Mouse (Mus musculus) leukemia stem cell, adult 10-12 weeks (primary cell): Measurements from ENCODE around the gene Hist4h4. TPM values are rescaled to one million over a fixed set of nuclear protein-coding genes. Genes with fewer than 3 reads are reported as not detected.

Experiments
- polyA plus RNA-seq: library from polyadenylated mRNA; stranded (reverse); fragments of >175 nt; gene quantifications from 2 replicates; pipeline ENCODE4 v1.2.3, GENCODE M21; 2012; ENCODE audit warnings: low replicate concordance

Hist4h4 gene
- polyA plus RNA-seq = 18.8 and 18.9 TPM in 2 replicates

GRCm38 (mm10) chr6:136803739-136804633, at the start of gene Hist4h4:
Gene Hist4h4, minus strand, starts transcription at chr6:136804415.

GRCm38 (mm10) chr6:136835352-136835751, 31.1 kb upstream of the Hist4h4 start, which contains the start of gene Smco3:
Gene Smco3, minus strand, starts transcription at chr6:136835452.

GRCm38 (mm10) chr6:136827881-136828561, 23.8 kb upstream of the Hist4h4 start, which contains the start of gene Wbp11:
Gene Wbp11, minus strand, starts transcription at chr6:136828233.

DNA sequence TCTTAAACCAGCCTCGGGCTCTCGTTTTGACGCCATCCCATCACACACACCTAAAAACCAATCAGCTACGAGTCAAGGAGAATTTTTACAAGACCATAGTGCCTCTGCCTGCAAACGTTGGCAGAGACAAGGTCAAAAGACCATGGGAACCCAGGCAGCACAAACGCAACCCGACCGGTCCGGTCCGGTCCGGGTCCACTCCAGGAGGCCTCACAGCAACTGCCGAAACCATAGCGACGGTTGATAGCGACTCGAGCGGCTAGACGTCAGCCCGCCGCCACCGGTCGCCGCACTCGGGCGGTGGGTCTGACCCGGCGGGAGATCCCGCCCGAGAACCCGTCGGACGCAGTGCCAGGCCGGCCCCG, 23.3 kb upstream of the Hist4h4 start, which contains the start of gene BC049715:
Gene BC049715 (plus strand): TSS at position 111 of the 365 bp plus-strand sequence.

DNA sequence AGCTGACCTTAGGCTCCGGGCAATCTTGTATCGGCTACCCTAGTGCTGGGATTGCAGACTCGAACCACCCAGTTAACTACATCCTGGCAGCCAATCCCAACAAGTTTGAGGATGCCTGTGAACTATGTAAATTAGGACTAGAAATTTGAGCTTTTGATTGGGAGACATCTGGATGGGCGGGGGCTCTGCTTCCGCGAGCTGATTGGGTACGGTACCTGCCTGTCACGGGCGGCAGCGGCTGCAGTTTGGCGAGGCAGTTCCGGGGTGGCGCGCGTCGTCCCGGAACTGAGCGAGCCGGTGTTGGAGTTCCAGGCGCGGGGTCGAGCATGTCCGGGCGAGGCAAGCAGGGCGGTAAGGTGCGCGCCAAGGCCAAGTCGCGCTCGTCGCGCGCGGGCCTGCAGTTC, 3.8 kb upstream of the Hist4h4 start, which contains the start of gene H2afj:
Gene H2afj (plus strand): TSS at position 231 of the 404 bp plus-strand sequence.

GRCm38 (mm10) chr6:136781377-136781986, 22.7 kb downstream of the Hist4h4 start, which contains the start of gene Gucy2c:
Gene Gucy2c, minus strand, starts transcription at chr6:136781765.

Other genes with a start within 250 kb of the Hist4h4 start
- gene Plbd1, start 142.5 kb downstream of the Hist4h4 start, polyA plus RNA-seq = 12.9 and 17.2 TPM in 2 replicates
- not detected in 2 replicates for gene Gucy2c, start 22.6 kb downstream of the Hist4h4 start, polyA plus RNA-seq
- 194 and 567 TPM in 2 replicates for gene H2afj, start 3.8 kb upstream of the Hist4h4 start, polyA plus RNA-seq
- gene BC049715, start 23.2 kb upstream of the Hist4h4 start, polyA plus RNA-seq = 3.5 and 6.4 TPM in 2 replicates
- 346 and 357 TPM in 2 replicates for gene Wbp11, start 23.8 kb upstream of the Hist4h4 start, polyA plus RNA-seq
- not detected in 2 replicates for gene Smco3, start 31.0 kb upstream of the Hist4h4 start, polyA plus RNA-seq
- 0.66 and 4.1 TPM in 2 replicates for gene Art4, start 53.3 kb upstream of the Hist4h4 start, polyA plus RNA-seq
- not detected in 2 replicates for gene Mgp, start 71.4 kb upstream of the Hist4h4 start, polyA plus RNA-seq
- gene Erp27, start 117.8 kb upstream of the Hist4h4 start, polyA plus RNA-seq = not detected in 2 replicates
- gene Pde6h, start 119.4 kb upstream of the Hist4h4 start, polyA plus RNA-seq = 0.07 TPM in 1 of 2 replicates, not detected in the other
- gene Arhgdib, start 137.5 kb upstream of the Hist4h4 start, polyA plus RNA-seq = 22.6 and 23.3 TPM in 2 replicates